Mouse (Mus musculus) adrenal gland, adult 8-10 months (tissue): Measurements from ENCODE around the gene Trabd2b. TPM values are rescaled to one million over a fixed set of nuclear protein-coding genes. Genes with fewer than 3 reads are reported as not detected.

ENCODE experiments used
- DNase-seq: peaks from one replicate; pipeline ENCODE4 v3.0.0; 2022
- total RNA-seq, 4 experiments: library from RNA; stranded (reverse); gene quantifications; 2 replicates each; pipeline ENCODE4 v1.2.4; 2022

Gene Trabd2b
- total RNA-seq, 4 experiments from 2014 or later: 1.3 to 3.6 (median 1.8) TPM

- DNase-seq: no peak
Measured at GRCm38 (mm10) chr4:114448393-114449052, 42.0 kb downstream of the Trabd2b start.

GRCm38 (mm10) chr4:114453101-114453500, 46.6 kb downstream of the Trabd2b start:
- DNase-seq: no peak

- DNase-seq: no peak
Measured at GRCm38 (mm10) chr4:114454016-114454415, 47.5 kb downstream of the Trabd2b start.

GRCm38 (mm10) chr4:114454495-114455186, 48.1 kb downstream of the Trabd2b start:
- DNase-seq: no peak

- no peak for DNase-seq
Measured at GRCm38 (mm10) chr4:114457111-114457510, 50.6 kb downstream of the Trabd2b start.

- DNase-seq: peak; percentile 24
Measured at GRCm38 (mm10) chr4:114459591-114459990, 53.1 kb downstream of the Trabd2b start.

- DNase-seq: no peak
Measured at GRCm38 (mm10) chr4:114460401-114460800, 53.9 kb downstream of the Trabd2b start.

GRCm38 (mm10) chr4:114461093-114461492, 54.6 kb downstream of the Trabd2b start:
- no peak for DNase-seq

GRCm38 (mm10) chr4:114465641-114466040, 59.1 kb downstream of the Trabd2b start:
- DNase-seq: peak; percentile 19

GRCm38 (mm10) chr4:114467371-114468094, 61.0 kb downstream of the Trabd2b start:
- peak; percentile 11 for DNase-seq

- no peak for DNase-seq
Measured at GRCm38 (mm10) chr4:114468095-114468429, 61.5 kb downstream of the Trabd2b start.

- DNase-seq: no peak
Measured at GRCm38 (mm10) chr4:114469881-114470280, 63.4 kb downstream of the Trabd2b start.

- DNase-seq: peak; percentile 12
Measured at GRCm38 (mm10) chr4:114472143-114472542, 65.6 kb downstream of the Trabd2b start.

- no peak for DNase-seq
Measured at GRCm38 (mm10) chr4:114476316-114476715, 69.8 kb downstream of the Trabd2b start.

GRCm38 (mm10) chr4:114477082-114477771, 70.7 kb downstream of the Trabd2b start:
- no peak for DNase-seq

GRCm38 (mm10) chr4:114481518-114481917, 75.0 kb downstream of the Trabd2b start:
- no peak for DNase-seq

GRCm38 (mm10) chr4:114484173-114484572, 77.6 kb downstream of the Trabd2b start:
- DNase-seq: no peak

- DNase-seq: no peak
Measured at GRCm38 (mm10) chr4:114485996-114486395, 79.5 kb downstream of the Trabd2b start.

GRCm38 (mm10) chr4:114486885-114487531, 80.5 kb downstream of the Trabd2b start:
- no peak for DNase-seq

GRCm38 (mm10) chr4:114487701-114488100, 81.2 kb downstream of the Trabd2b start:
- DNase-seq: no peak

- no peak for DNase-seq
Measured at GRCm38 (mm10) chr4:114492157-114492556, 85.6 kb downstream of the Trabd2b start.

- DNase-seq: no peak
Measured at GRCm38 (mm10) chr4:114494035-114494434, 87.5 kb downstream of the Trabd2b start.
